Mouse (Mus musculus) cerebellum, adult 2 months (tissue): ENCODE measurements at regions not wholly inside any gene's neighbourhood (a gene's known extent, or its start where the extent isn't known, plus 50 kb on each side); places are given as distances from the start of the nearest gene placed in this dataset.

Experiments used
- CTCF ChIP-seq: fragments of 200-500 bp; IDR thresholded peaks from 2 replicates; pipeline ENCODE4 v1.5.1; 2011; ENCODE audit warnings: low read depth, mild to moderate bottlenecking, control low read depth, low read length, moderate library complexity, borderline replicate concordance; ENCODE audit not compliant: insufficient read depth
- POLR2A ChIP-seq: fragments of 200-500 bp; IDR thresholded peaks from 2 replicates; pipeline ENCODE4 v1.6.1; 2011; ENCODE audit warnings: low read length, control low read depth, borderline replicate concordance; ENCODE audit not compliant: insufficient read depth

DNA sequence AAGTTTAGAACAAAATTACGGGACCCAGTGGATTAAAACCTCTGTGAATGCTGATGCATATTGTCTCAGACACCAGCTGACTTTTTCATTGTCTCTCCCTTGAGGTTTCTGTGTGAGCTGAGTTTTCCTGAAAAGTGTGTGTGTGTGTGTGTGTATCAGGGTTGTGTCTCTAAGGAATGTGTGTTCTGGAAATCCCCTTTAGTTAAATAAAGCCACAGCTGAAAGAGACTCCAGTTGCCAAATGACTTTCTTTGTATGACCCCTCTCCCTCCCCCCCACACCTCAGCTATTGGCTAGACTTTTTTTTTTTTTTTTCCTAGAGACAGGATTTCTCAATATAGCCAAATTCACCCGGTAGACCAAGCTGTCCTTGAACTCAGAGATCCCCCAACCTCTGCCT lies 119.5 kb upstream of the Nmur2 start:
- TF ChIP-seq CTCF = no peak
- TF ChIP-seq POLR2A = no peak
